Mouse (Mus musculus) heart, embryonic 13.5 days (tissue): ENCODE measurements at regions not wholly inside any gene's neighbourhood (a gene's known extent, or its start where the extent isn't known, plus 50 kb on each side); places are given as distances from the start of the nearest gene placed in this dataset.

Experiments
- ATAC-seq: fragments of 200-750 bp; cut with Nextera tagmentation; 2 replicates; pipeline ENCODE4 v1.8.0; 2017; ENCODE audit warnings: moderate TSS enrichment; ENCODE audit not compliant: insufficient number of reproducible peaks, low FRiP score, low TSS enrichment; ENCODE audit errors: extremely low read depth
- H3K27ac ChIP-seq: fragments of 300-500 bp; sonication (generic); replicated peaks from 2 replicates; pipeline ENCODE4 v1.5.1; 2015; ENCODE audit warnings: moderate library complexity, mild to moderate bottlenecking, inconsistent platforms
- H3K27me3 ChIP-seq: fragments of 300-500 bp; sonication (generic); replicated peaks from 2 replicates; pipeline ENCODE4 v1.6.1; 2015; ENCODE audit warnings: mild to moderate bottlenecking, inconsistent platforms
- H3K36me3 ChIP-seq: fragments of 300-500 bp; sonication (generic); 2 replicates; pipeline ENCODE4 v1.6.1; 2015; ENCODE audit warnings: mild to moderate bottlenecking, inconsistent platforms
- H3K4me1 ChIP-seq: fragments of 300-500 bp; sonication (generic); 2 replicates; pipeline ENCODE4 v1.6.1; 2015; ENCODE audit warnings: inconsistent platforms
- H3K4me2 ChIP-seq: fragments of 300-500 bp; sonication (generic); 2 replicates; pipeline ENCODE4 v1.6.1; 2015; ENCODE audit warnings: inconsistent platforms, mild to moderate bottlenecking, moderate library complexity
- H3K4me3 ChIP-seq: fragments of 300-500 bp; sonication (generic); 2 replicates; pipeline ENCODE4 v1.5.1; 2015; ENCODE audit warnings: moderate library complexity, mild to moderate bottlenecking, inconsistent platforms
- H3K9ac ChIP-seq: fragments of 300-500 bp; sonication (generic); 2 replicates; pipeline ENCODE4 v1.6.1; 2015; ENCODE audit warnings: inconsistent platforms, mild to moderate bottlenecking, moderate library complexity
- H3K9me3 ChIP-seq: fragments of 300-500 bp; sonication (generic); 2 replicates; pipeline ENCODE4 v1.6.1; 2016; ENCODE audit warnings: inconsistent platforms
- WGBS: fragments of 180-500 bp; shearing (Covaris S2); methylation state at CpG from one replicate; pipeline ENCODE4 v1.1.7; 2015; ENCODE audit warnings: mixed read lengths; 5-methylcytosine and 5-hydroxymethylcytosine counted together

GRCm38 (mm10) chr7:31208237-31209054, 52.8 kb upstream of the Gramd1a start:
- peak overlapping the region; percentile 60 for H3K4me3 ChIP-seq
- no peak overlapping the region for H3K27ac ChIP-seq
- peak overlapping the region; percentile 76 for H3K9ac ChIP-seq
- 31% methylated on average over 34 of the region's 34 CpGs for WGBS
- H3K9me3 ChIP-seq, result no peaks in the 10 kb centered on the region
- H3K27me3 ChIP-seq, result no peaks in the 10 kb centered on the region
- no peak for ATAC-seq
- peak overlapping the region; percentile 78 for H3K4me2 ChIP-seq
- H3K4me1 ChIP-seq, result peaks cover 8% of the 10 kb centered on the region
- peaks cover 17% of the 10 kb centered on the region; the same call in 1 of the 2 replicates for H3K36me3 ChIP-seq

DNA sequence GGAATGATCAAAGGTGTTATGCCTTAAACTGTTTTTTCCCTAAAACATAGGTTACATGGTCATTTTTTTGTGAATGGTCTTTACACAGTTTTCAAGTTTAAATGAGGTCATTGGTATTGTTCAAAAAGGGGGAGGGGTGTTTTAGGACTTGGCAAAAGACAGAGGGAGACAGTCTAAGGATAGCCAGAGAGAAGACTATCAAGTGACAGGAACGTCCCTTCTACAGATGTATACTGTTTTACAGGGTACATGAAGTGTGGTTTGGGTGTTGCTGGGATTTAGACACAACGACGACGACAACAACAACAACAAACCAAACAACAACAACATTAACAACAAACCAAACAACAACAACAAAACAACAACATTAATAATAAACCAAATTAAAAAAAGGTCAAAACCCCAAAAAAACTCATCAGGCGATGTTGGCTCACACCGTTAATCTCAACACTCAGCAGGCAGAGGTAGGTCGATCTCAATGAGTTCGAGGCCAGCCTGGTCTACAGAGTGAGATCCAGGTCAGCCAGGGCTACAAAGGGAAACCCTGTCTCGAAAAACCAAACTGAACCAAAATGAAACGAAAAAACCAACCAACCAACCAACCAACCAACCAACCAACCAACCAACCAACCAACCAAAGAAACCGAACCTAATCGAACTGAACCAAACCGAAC, 52.0 kb upstream of the Gramd1a start:
- no peak for ATAC-seq

More for the DNA sequence above, 52.0 kb upstream of the Gramd1a start:
- H3K36me3 ChIP-seq, result peaks cover 17% of the 10 kb centered on the region; the same call in 1 of the 2 replicates
- no peak overlapping the region for H3K9ac ChIP-seq
- peaks cover 8% of the 10 kb centered on the region for H3K4me1 ChIP-seq
- no peaks in the 10 kb centered on the region for H3K9me3 ChIP-seq
- WGBS, result 64% methylated on average over 13 of the region's 13 CpGs
- peak overlapping the region; percentile 78 for H3K4me2 ChIP-seq
- no peaks in the 10 kb centered on the region for H3K27me3 ChIP-seq
- H3K27ac ChIP-seq, result no peak overlapping the region
- H3K4me3 ChIP-seq, result peak overlapping the region; percentile 60
